Mouse (Mus musculus) stomach, embryonic 16.5 days (tissue): ENCODE results near the gene Eif4g3. TPM values are rescaled to one million over a fixed set of nuclear protein-coding genes. Genes with fewer than 3 reads are reported as not detected.

Source experiments
- ATAC-seq: fragments of 200-750 bp; cut with Nextera tagmentation; 2 replicates; pipeline ENCODE4 v1.8.0; 2017; ENCODE audit warnings: moderate number of reproducible peaks, moderate TSS enrichment; ENCODE audit not compliant: insufficient read depth, low FRiP score
- H3K27ac ChIP-seq: fragments of 300-500 bp; sonication (generic); 2 replicates; pipeline ENCODE4 v1.5.1; 2014; ENCODE audit warnings: low read length
- H3K27me3 ChIP-seq: fragments of 300-500 bp; sonication (generic); 2 replicates; pipeline ENCODE4 v1.6.1; 2014; ENCODE audit warnings: low read length, control low read depth, mixed read lengths; ENCODE audit not compliant: control insufficient read depth, insufficient read depth
- H3K36me3 ChIP-seq: fragments of 300-500 bp; sonication (generic); 2 replicates; pipeline ENCODE4 v1.6.1; 2014; ENCODE audit warnings: low read length; ENCODE audit not compliant: control insufficient read depth, insufficient read depth
- H3K4me1 ChIP-seq: fragments of 300-500 bp; sonication (generic); 2 replicates; pipeline ENCODE4 v1.6.1; 2014; ENCODE audit warnings: low read length, control low read depth, mixed read lengths; ENCODE audit not compliant: control insufficient read depth, insufficient read depth
- H3K4me2 ChIP-seq: fragments of 300-500 bp; sonication (generic); 2 replicates; pipeline ENCODE4 v1.6.1; 2014; ENCODE audit warnings: low read depth, low read length, mixed read lengths
- H3K4me3 ChIP-seq: fragments of 300-500 bp; sonication (generic); replicated peaks from 2 replicates; pipeline ENCODE4 v1.5.1; 2014; ENCODE audit warnings: mild to moderate bottlenecking, low read length
- H3K9ac ChIP-seq: fragments of 300-500 bp; sonication (generic); 2 replicates; pipeline ENCODE4 v1.6.1; 2014; ENCODE audit warnings: low read length
- H3K9me3 ChIP-seq: fragments of 300-500 bp; sonication (generic); replicated peaks from 2 replicates; pipeline ENCODE4 v1.6.1; 2016; ENCODE audit warnings: low read length, control low read depth; ENCODE audit not compliant: control insufficient read depth
- WGBS: fragments of 180-500 bp; shearing (Covaris S2); extraction: QIAGEN DNeasy Blood & Tissue Kit; methylation state at CpG from one replicate; pipeline ENCODE4 v1.1.7; 2014; 5-methylcytosine and 5-hydroxymethylcytosine counted together
- polyA plus RNA-seq: library from polyadenylated mRNA; unstranded; fragments of >200 nt; fragmentation: Nextera tagmentation; extraction: Ambion mirVana; gene quantifications from 2 replicates; pipeline ENCODE4 v1.2.1, GENCODE M21; 2015

The Eif4g3 gene
- 22.6 and 24.8 TPM in 2 replicates for polyA plus RNA-seq

DNA sequence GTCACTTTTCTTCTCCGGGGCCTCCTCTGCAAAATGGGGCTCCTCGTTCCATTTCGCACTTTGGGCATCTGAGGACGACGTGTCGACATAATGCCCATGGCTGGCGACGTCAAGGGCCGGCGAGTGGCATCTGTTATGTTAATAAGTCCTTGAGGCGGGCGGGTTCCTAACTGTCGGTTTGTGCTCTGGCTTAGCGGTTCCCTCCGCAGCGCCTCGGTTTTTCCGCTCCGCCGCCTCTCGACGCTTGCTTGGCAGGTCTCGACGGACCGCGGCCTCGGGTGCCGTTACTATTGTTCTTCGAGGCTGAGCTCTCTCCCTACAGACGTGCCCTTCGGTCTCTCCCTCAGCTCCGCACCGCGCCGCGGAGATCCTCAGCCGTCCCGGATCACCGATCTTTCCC lies at the start of gene Eif4g3:
Gene Eif4g3 (plus strand): TSS at position 133 of the 400 bp plus-strand sequence.
- 2% methylated on average over 39 of the region's 39 CpGs for WGBS

DNA sequence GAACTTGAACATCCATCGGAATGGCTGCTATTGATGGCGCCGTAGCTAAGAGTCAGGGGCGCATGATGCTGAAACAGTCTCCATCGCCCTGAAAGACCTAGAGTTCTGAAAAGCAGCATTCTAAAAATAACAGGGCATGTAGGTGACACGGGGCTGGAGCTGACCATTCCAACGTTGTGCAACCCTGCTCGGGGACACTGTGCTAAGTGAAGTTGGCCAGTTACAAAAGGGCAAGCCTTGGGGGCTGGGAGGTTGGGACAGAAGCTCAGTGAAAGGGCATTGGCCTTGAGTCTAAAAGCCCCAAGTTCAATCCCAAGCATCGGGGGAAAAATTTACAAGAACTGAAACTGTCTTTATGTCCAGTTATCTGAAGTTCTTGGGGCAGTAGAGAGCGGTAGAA lies 49.3 kb upstream of the Eif4g3 start:
- peaks cover 22% of the 10 kb centered on the region for H3K36me3 ChIP-seq
- no peak overlapping the region for H3K4me3 ChIP-seq
- H3K4me1 ChIP-seq: no peaks in the 10 kb centered on the region
- ATAC-seq: no peak
- H3K27me3 ChIP-seq: no peaks in the 10 kb centered on the region
- WGBS: 89% methylated on average over 10 of the region's 10 CpGs
- no peak overlapping the region for H3K4me2 ChIP-seq
- H3K9me3 ChIP-seq: no peaks in the 10 kb centered on the region
- no peak overlapping the region for H3K27ac ChIP-seq
- no peak overlapping the region for H3K9ac ChIP-seq

More for the DNA sequence above, at the start of gene Eif4g3:
- H3K4me2 ChIP-seq: peak within 1 kb of the TSS; percentile 70
- peak within 1 kb of the TSS; percentile 87 for H3K27ac ChIP-seq
- H3K4me3 ChIP-seq: peak within 1 kb of the TSS; percentile 80
- H3K9ac ChIP-seq: peak within 1 kb of the TSS; percentile 94
- H3K9me3 ChIP-seq: 0 out of 2 replicates have a peak, but pooled peaks cover 3% of the 10 kb centered on the region
- no peak; the same call in 1 of the 2 replicates for ATAC-seq
- H3K4me1 ChIP-seq: peaks cover 22% of the 10 kb centered on the region
- peaks cover 6% of the 10 kb centered on the region; the same call in 1 of the 2 replicates for H3K36me3 ChIP-seq
- no peaks in the 10 kb centered on the region for H3K27me3 ChIP-seq

DNA sequence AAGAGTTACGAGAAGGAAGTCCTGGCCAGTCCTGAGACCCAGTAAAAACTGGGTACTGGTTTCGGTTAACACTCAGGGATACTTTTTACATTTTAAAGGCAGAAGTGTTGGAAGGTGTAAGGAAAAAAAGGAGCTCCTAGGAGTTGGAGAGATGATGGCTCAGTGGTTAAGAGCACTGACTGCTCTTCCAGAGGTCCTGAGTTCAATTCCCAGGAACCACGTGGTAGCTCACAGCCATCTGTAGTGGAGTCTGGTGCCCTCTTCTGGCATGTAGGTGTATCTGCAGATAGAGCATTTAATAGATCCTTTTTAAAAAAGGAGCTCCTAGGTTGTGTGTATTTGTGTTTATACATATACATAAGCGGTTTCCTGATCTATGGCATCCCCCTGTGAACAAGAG lies 47.4 kb upstream of the Eif4g3 start:
- peaks cover 34% of the 10 kb centered on the region for H3K36me3 ChIP-seq

DNA sequence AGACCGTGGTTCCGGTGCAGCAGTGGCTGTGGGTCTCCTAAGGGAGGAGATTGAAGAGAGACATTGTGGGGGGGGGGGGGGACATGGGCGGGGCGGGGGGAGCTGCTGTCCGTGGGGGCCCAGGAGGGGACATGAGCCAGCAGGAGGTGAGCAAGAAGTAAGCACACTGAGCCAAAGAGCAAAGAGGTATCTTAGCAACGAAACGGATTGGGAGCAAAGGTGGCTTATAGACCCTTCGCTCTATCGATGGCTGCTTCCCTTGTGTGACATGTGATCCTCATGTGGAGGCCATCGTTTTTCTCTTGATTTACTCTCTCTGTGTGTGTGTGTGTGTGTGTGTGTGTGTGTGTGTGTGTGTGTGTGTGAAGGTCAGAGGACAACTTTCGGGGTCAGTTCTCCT lies 46.4 kb upstream of the Eif4g3 start:
- 77% methylated on average over 11 of the region's 11 CpGs for WGBS
- Histone ChIP-seq H3K27me3 (no peaks in the 10 kb centered on the region), H3K9me3 (no peaks in the 10 kb centered on the region), H3K9ac (no peak overlapping the region), H3K4me2 (no peak overlapping the region), H3K4me3 (no peak overlapping the region), H3K27ac (no peak overlapping the region), H3K4me1 (no peaks in the 10 kb centered on the region), H3K36me3 (peaks cover 31% of the 10 kb centered on the region)
- ATAC-seq: no peak

More for the DNA sequence above, 47.4 kb upstream of the Eif4g3 start:
- H3K4me2 ChIP-seq: no peak overlapping the region
- no peak overlapping the region for H3K27ac ChIP-seq
- no peaks in the 10 kb centered on the region for H3K27me3 ChIP-seq
- ATAC-seq: no peak
- no peak overlapping the region for H3K9ac ChIP-seq
- WGBS: 74% methylated on average over 4 of the region's 4 CpGs
- no peaks in the 10 kb centered on the region for H3K4me1 ChIP-seq
- no peaks in the 10 kb centered on the region for H3K9me3 ChIP-seq
- H3K4me3 ChIP-seq: no peak overlapping the region

DNA sequence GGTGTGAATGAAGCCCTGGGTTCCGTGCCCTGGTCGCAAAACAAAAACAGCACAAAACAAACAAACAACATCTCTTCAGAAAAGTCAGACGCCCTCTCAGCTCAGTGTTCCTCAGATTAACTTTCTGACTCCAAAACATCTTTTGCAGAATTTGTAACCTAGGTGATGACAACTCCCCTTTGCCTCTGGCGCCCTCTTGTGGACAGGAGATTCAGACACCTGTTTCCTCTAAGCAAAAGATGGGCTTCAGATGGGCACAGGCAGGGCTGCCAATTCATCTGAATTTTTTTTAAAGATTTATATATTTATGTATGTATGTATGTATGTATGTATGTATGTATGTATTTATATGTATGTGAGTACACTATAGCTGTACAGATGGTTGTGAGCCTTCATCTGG lies 40.0 kb upstream of the Eif4g3 start:
- Histone ChIP-seq H3K27ac (no peak overlapping the region), H3K36me3 (peaks cover 28% of the 10 kb centered on the region), H3K9ac (no peak overlapping the region), H3K9me3 (no peaks in the 10 kb centered on the region), H3K4me3 (no peak overlapping the region), H3K4me2 (no peak overlapping the region), H3K27me3 (no peaks in the 10 kb centered on the region), H3K4me1 (no peaks in the 10 kb centered on the region)
- no peak for ATAC-seq
- 24% methylated on average over 4 of the region's 4 CpGs for WGBS

GRCm38 (mm10) chr4:137954184-137954583 lies 38.6 kb upstream of the Eif4g3 start:
- H3K36me3 ChIP-seq: peaks cover 31% of the 10 kb centered on the region

DNA sequence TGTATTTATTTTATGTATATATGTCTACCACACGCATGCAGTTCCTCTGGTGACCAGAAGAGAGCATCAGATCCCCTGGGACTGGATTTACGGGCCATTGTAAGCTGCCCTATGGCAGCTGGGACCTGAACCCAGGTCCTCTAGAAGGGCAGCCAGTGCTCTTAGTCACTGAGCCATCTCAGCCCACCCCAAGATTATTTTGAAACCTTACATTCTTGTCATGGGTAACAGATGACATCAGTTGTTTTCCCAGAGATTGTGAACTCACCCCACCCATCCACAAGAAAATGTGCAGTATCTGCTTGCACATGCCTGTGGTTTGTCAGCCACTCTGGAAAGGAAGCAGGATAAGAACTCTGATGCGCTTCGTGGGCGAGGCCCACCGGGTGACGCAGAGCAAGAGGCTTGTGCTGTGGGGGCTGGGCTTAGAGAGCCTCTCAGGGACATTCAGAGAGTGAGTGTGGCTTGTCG lies 37.9 kb upstream of the Eif4g3 start:
- H3K4me1 ChIP-seq: no peaks in the 10 kb centered on the region
- 69% methylated on average over 8 of the region's 8 CpGs for WGBS
- no peak overlapping the region for H3K4me2 ChIP-seq
- no peaks in the 10 kb centered on the region for H3K27me3 ChIP-seq
- peaks cover 31% of the 10 kb centered on the region for H3K36me3 ChIP-seq
- H3K27ac ChIP-seq: no peak overlapping the region
- H3K9me3 ChIP-seq: peaks cover 5% of the 10 kb centered on the region
- no peak overlapping the region for H3K9ac ChIP-seq
- H3K4me3 ChIP-seq: no peak overlapping the region
- ATAC-seq: peak; percentile 67

More at GRCm38 (mm10) chr4:137954184-137954583, 38.6 kb upstream of the Eif4g3 start:
- Histone ChIP-seq H3K27ac (no peak overlapping the region), H3K9me3 (no peaks in the 10 kb centered on the region), H3K4me1 (no peaks in the 10 kb centered on the region), H3K27me3 (no peaks in the 10 kb centered on the region), H3K9ac (no peak overlapping the region), H3K4me2 (no peak overlapping the region), H3K4me3 (no peak overlapping the region)
- 83% methylated on average over 2 of the region's 2 CpGs for WGBS
- ATAC-seq: no peak

DNA sequence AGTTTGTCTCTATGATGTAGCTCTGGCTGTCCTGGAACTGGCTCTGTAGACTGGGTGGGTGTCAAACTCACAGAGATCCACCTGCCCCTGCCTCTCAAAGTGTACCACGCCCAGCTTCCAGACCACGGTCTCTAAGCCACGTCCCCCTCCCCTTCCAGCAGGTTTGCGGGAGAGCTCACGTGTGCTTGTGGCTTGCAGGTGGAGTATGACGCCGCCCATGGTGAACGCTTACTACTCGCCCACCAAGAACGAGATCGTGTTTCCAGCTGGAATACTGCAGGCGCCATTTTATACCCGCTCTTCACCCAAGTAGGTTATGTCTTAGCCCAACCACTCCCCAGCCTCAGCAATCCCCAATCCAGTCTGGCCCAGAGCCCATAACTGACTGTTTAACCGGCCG lies 36.6 kb upstream of the Eif4g3 start:
- no peak for ATAC-seq
- no peak overlapping the region for H3K4me3 ChIP-seq
- 94% methylated on average over 15 of the region's 15 CpGs for WGBS
- peaks cover 5% of the 10 kb centered on the region for H3K9me3 ChIP-seq
- H3K4me1 ChIP-seq: no peaks in the 10 kb centered on the region
- no peak overlapping the region for H3K9ac ChIP-seq
- peaks cover 24% of the 10 kb centered on the region for H3K36me3 ChIP-seq
- no peak overlapping the region for H3K4me2 ChIP-seq
- no peaks in the 10 kb centered on the region for H3K27me3 ChIP-seq
- H3K27ac ChIP-seq: no peak overlapping the region

DNA sequence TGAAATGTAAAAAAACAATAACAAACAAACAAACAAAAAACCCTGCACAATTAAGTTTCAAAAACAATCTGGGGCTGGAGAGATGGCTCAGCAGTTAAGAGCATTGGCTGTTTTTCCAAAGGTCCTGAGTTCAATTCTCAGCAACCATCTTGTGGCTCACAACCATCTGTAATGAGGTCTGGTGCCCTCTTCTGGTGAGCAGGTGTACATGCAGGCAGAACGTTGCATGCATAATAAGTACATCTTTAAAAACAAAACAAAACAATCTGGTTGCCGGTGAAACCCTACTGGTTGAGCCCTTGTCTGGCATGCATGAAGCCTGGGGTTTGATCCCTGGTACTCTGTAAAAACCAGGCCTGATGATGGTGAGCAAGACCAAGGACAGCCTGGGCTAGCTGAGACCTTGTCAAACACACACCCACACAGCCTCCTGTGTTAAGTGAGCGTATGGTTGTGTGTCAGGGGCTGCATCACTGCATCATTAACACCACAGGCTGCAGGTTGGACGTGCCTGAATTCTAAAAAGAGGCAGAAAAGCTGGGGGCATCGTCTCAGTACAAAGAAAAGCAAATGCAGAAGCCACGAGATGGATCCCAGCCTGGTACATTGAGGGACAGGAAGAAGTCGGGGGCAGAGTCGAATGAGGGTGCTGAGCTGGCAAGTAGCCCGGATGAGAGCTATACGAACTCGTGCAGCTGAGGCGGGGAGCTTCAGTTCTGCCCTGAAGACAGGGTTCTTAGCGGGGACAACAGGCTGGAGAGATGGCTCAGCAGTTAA lies 32.7 kb upstream of the Eif4g3 start:
- no peak overlapping the region for H3K4me2 ChIP-seq
- H3K9ac ChIP-seq: no peak overlapping the region
- H3K27me3 ChIP-seq: no peaks in the 10 kb centered on the region
- H3K4me1 ChIP-seq: no peaks in the 10 kb centered on the region
- 0 out of 2 replicates have a peak overlapping the region, but pooled peaks have one; percentile 18 for H3K27ac ChIP-seq
- no peak for ATAC-seq
- H3K4me3 ChIP-seq: no peak overlapping the region
- peaks cover 5% of the 10 kb centered on the region for H3K9me3 ChIP-seq
- WGBS: 81% methylated on average over 13 of the region's 13 CpGs
- peaks cover 31% of the 10 kb centered on the region for H3K36me3 ChIP-seq
